Mouse (Mus musculus) cerebellum, adult 2 months (tissue): ENCODE results near the gene Rnf144b.

Experiments
- CTCF ChIP-seq: fragments of 200-500 bp; IDR thresholded peaks from 2 replicates; pipeline ENCODE4 v1.5.1; 2011; ENCODE audit warnings: low read depth, mild to moderate bottlenecking, control low read depth, low read length, moderate library complexity, borderline replicate concordance; ENCODE audit not compliant: insufficient read depth
- POLR2A ChIP-seq: fragments of 200-500 bp; IDR thresholded peaks from 2 replicates; pipeline ENCODE4 v1.6.1; 2011; ENCODE audit warnings: low read length, control low read depth, borderline replicate concordance; ENCODE audit not compliant: insufficient read depth

GRCm38 (mm10) chr13:47170026-47170425, 47.6 kb downstream of the Rnf144b start:
- TF ChIP-seq CTCF (no peak), POLR2A (no peak)
